Mouse (Mus musculus): ENCODE measurements around the gene Gm2042. TPM values are rescaled to one million over a fixed set of nuclear protein-coding genes. Genes with fewer than 3 reads are reported as not detected.
"Not testable (repeated sequence)": the region's sequence is repeated elsewhere in the genome, so short reads cannot be mapped to it uniquely, and the experiment has no call there.

Gene Gm2042
- total RNA-seq (2021): not detected
- long read RNA-seq, experiment 1: 0 reads
- long read RNA-seq, experiment 2: 0 reads

DNA sequence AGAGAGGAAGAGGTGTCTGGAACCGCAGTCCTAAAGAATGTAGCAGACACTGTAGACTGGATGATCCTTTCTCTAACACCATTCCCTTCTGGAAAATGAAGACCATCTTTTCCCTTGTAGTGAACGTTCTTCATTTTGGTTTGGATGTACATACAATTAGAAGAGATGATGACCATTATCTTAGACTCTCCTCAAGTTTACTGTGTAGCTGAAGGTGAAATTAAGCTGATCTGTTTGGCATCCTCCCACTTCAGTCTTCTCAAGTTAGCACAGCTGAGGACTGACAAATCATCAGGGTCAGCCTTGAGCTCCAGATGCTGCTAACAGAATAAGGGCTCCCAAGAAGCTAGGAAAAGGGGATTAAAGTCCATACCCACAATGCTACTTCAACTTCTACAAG lies at the start of gene Gm2042:
Gene Gm2042 (plus strand): TSS at position 301 of the 400 bp plus-strand sequence.
- DNase-seq (ENCODE audit: low spot score in 2 of 2): not testable (repeated sequence)

DNA sequence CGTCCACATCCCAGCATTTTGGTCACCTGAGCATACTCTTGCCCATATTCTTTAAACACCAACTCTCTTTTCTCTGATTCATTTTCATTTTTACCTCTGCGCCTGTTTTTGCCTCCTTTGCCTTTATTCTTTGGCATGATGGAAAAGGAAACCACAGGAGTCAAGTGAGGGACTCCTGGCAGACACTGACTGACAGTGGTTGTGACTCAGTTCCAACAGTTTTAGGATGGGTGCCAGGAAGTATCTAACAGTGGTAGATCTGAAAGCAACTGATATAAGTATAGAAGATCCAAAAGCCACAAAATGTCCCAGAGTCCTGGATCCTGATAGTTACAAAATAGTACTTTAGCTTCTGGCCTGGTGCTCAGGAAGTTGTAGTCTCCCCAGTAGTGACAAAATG lies 34.2 kb upstream of the Gm2042 start, which contains the start of gene Gm2035:
Gene Gm2035 (minus strand): TSS at position 137 of the 400 bp plus-strand sequence.
- not testable (repeated sequence) for DNase-seq (ENCODE audit: low spot score in 2 of 2)

DNA sequence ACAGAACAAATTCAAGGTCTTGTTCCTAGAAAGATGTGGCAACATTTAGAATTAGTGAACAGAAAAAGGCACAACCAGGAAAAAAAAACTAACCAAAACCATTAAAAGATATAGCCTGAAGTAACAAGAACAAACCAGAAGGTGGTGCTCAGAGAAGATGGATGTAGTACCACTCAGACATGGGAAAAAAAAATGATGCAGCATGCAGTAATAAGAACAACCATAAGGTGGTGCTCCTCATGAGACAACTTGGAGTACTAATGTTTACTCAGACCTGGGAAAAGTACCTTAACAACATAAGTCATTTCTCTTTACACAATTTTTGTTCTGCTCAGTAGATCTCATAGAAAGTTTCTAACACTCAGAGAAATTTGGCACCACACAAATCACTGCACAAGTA lies 30.1 kb downstream of the Gm2042 start:
- DNase-seq (ENCODE audit: low spot score in 2 of 2): not testable (repeated sequence)

DNA sequence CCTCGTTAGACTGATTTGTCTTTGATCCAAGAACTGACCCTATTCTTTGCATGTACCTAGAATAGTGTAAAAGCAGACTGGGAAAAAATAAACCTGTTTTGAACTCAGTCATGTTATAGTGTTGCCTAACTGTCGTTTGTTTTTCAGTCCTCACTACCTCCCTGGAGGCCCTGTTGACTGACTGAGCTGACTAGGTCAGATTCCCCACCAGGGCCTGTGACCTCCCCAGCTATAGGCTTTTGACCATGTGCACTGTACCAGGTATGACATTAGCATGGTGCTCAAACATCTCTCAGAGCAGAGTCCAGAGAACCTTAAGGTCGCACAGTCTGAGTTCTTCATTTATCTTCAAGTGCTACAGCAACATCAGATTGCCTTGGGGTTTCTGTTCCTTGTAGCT lies 50.2 kb downstream of the Gm2042 start:
- not testable (repeated sequence) for DNase-seq (ENCODE audit: low spot score in 2 of 2)

Other genes with a start within 250 kb of the Gm2042 start
- gene Gm21319, start 178.3 kb upstream of the Gm2042 start, total RNA-seq (2021): not detected
- not detected for gene Gm21936, start 158.6 kb upstream of the Gm2042 start, total RNA-seq (2021)
- gene BB287469, start 137.5 kb upstream of the Gm2042 start, total RNA-seq (2021): not detected
- gene Gm2001, start 111.7 kb upstream of the Gm2042 start, total RNA-seq (2021): not detected
- not detected for gene Gm2016, start 80.0 kb upstream of the Gm2042 start, total RNA-seq (2021)
- gene Gm2022, start 58.7 kb upstream of the Gm2042 start, total RNA-seq (2021): not detected
- not detected for gene Gm2035, start 34.2 kb upstream of the Gm2042 start, total RNA-seq (2021)
- gene Gm2075, start 57.8 kb downstream of the Gm2042 start, total RNA-seq (2021): not detected
- gene Gm6803, start 64.7 kb downstream of the Gm2042 start, total RNA-seq (2021): not detected
- gene Gm2056, start 72.9 kb downstream of the Gm2042 start, total RNA-seq (2021): not detected
- not detected for gene Gm16368, start 129.6 kb downstream of the Gm2042 start, total RNA-seq (2021)
- not detected for gene Gm10436, start 228.0 kb downstream of the Gm2042 start, total RNA-seq (2021)

All from adrenal gland, postnatal 4 days (tissue).